Mouse (Mus musculus) stomach, postnatal 0 days (tissue): ENCODE measurements at regions not wholly inside any gene's neighbourhood (a gene's known extent, or its start where the extent isn't known, plus 50 kb on each side); places are given as distances from the start of the nearest gene placed in this dataset.

Experiments used
- CTCF ChIP-seq: IDR thresholded peaks from 2 replicates; pipeline ENCODE4 v1.5.1; 2016; ENCODE audit warnings: antibody characterized with exemption, low read depth, mild to moderate bottlenecking, moderate library complexity
- EP300 ChIP-seq: optimal IDR thresholded peaks from 2 replicates; pipeline ENCODE3; 2016; ENCODE audit warnings: antibody characterized with exemption

- TF ChIP-seq CTCF: no peak
- no peak for TF ChIP-seq EP300
Measured at GRCm38 (mm10) chr11:109047483-109048110, 96.6 kb downstream of the E030025P04Rik start.
